Mouse (Mus musculus) forebrain, embryonic 14.5 days (tissue): ENCODE results near the gene Tmem212. TPM values are rescaled to one million over a fixed set of nuclear protein-coding genes. Genes with fewer than 3 reads are reported as not detected.

Experiments
- ATAC-seq: fragments of 200-750 bp; cut with Nextera tagmentation; 2 replicates; pipeline ENCODE4 v1.8.0; 2017; ENCODE audit warnings: mild to moderate bottlenecking, moderate library complexity
- DNase-seq: peaks from one replicate; pipeline ENCODE4 v3.0.0-alpha.2; 2015; ENCODE audit warnings: low spot score
- H3K27ac ChIP-seq: fragments of 300-500 bp; sonication (generic); 2 replicates; pipeline ENCODE4 v1.5.1; 2014; ENCODE audit warnings: low read depth, mild to moderate bottlenecking, control low read depth, low read length, moderate library complexity
- H3K27me3 ChIP-seq: fragments of 300-500 bp; sonication (generic); replicated peaks from 2 replicates; pipeline ENCODE4 v1.6.1; 2014; ENCODE audit warnings: low read length, control low read depth, mixed read lengths; ENCODE audit not compliant: control insufficient read depth, insufficient read depth
- H3K36me3 ChIP-seq: fragments of 300-500 bp; sonication (generic); 2 replicates; pipeline ENCODE4 v1.6.1; 2014; ENCODE audit warnings: low read length, control low read depth; ENCODE audit not compliant: control insufficient read depth, insufficient read depth
- H3K4me1 ChIP-seq: fragments of 300-500 bp; sonication (generic); 2 replicates; pipeline ENCODE4 v1.6.1; 2014; ENCODE audit warnings: antibody characterized with exemption, low read length, control low read depth; ENCODE audit not compliant: control insufficient read depth, insufficient read depth
- H3K4me2 ChIP-seq: fragments of 300-500 bp; sonication (generic); 2 replicates; pipeline ENCODE4 v1.6.1; 2014; ENCODE audit warnings: mild to moderate bottlenecking, control low read depth, low read length
- H3K4me3 ChIP-seq: fragments of 300-500 bp; sonication (generic); 2 replicates; pipeline ENCODE4 v1.5.1; 2014; ENCODE audit warnings: low read depth, low read length, control low read depth
- H3K9ac ChIP-seq: fragments of 300-500 bp; sonication (generic); 2 replicates; pipeline ENCODE4 v1.6.1; 2014; ENCODE audit warnings: mild to moderate bottlenecking, low read length, control low read depth, moderate library complexity
- H3K9me3 ChIP-seq: fragments of 300-500 bp; sonication (generic); replicated peaks from 2 replicates; pipeline ENCODE4 v1.6.1; 2016; ENCODE audit warnings: low read length, control low read depth, mixed read lengths; ENCODE audit not compliant: control insufficient read depth
- WGBS: fragments of 180-500 bp; shearing (Covaris S2); extraction: QIAGEN DNeasy Blood & Tissue Kit; methylation state at CpG from one replicate; pipeline ENCODE4 v1.1.7; 2014; 5-methylcytosine and 5-hydroxymethylcytosine counted together
- polyA plus RNA-seq: library from polyadenylated mRNA; unstranded; fragments of >200 nt; fragmentation: Nextera tagmentation; extraction: Ambion mirVana; gene quantifications from 2 replicates; pipeline ENCODE4 v1.2.1, GENCODE M21; 2014

Tmem212 gene
- polyA plus RNA-seq, 1 experiment from 2014 or later = not detected

DNA sequence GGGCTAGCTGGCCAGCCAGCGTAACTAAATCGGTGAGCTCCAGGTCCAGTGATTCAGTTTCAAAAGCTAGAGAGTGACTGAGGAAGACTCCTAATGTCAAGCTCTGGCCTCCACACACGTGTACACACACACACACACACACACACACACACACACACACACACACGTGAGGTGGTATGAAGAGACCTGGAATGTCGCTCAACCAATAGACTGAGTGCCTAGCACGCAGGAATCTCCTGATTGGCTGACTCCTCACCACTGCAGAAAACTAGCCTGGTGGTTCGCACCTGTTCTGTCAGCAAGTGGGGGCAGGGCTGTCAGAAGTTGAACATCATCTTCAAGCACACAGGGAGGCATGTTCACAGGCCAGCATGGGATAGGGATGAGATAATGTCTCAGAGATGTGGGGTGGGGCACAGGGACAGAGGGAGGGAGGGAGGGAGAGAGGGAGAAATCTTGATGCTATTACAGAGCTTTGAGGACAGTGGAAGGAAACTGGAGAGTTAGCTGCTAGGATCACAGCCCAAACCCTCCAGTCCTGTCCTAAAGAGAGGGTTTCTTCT, 10.6 kb upstream of the Tmem212 start:
- Histone ChIP-seq H3K9ac (no peak overlapping the region), H3K9me3 (no peaks in the 10 kb centered on the region; the same call in 1 of the 2 replicates), H3K27me3 (no peaks in the 10 kb centered on the region), H3K4me3 (no peak overlapping the region), H3K36me3 (no peaks in the 10 kb centered on the region), H3K4me1 (no peaks in the 10 kb centered on the region), H3K27ac (no peak overlapping the region), H3K4me2 (no peak overlapping the region)
- ATAC-seq (no peak), DNase-seq (no peak)
- 69% methylated on average over 7 of the region's 7 CpGs for WGBS

DNA sequence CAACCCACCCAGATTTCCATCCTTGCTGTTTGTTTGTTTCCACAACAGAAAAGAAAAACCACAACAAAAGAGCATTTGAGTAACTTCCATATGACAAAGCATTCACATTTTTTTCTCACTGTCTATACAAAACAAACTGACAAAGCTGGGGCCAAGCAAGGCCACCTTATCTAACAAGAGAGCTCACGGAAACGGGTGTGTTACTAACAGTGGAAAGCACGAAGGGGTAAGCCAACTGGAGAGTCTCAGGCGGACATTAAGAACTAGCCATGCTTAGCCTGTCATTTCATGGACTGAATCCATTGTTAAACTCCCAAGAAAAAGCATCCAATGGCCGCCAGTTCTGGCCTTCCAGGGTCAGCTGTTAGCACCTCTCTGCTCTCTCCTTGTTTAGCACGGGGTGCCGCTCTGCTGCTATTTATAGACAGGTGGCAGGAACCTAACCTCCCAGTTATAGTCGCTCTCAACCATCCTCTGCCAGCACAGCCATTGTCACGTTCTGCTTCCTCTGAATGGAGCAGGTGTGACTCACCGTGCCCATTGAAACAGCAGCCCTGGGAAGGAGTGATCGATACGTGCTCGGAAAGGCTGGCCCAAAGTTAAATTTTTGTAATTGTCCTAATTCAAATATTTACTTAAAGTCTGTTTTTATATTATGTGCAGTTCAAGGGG, 8.6 kb upstream of the Tmem212 start:
- DNase-seq (no peak), ATAC-seq (no peak)
- no peak overlapping the region for H3K9ac ChIP-seq
- no peaks in the 10 kb centered on the region for H3K27me3 ChIP-seq
- no peak overlapping the region for H3K4me2 ChIP-seq
- H3K27ac ChIP-seq = no peak overlapping the region
- WGBS = 64% methylated on average over 13 of the region's 13 CpGs
- H3K9me3 ChIP-seq = no peaks in the 10 kb centered on the region; the same call in 1 of the 2 replicates
- H3K36me3 ChIP-seq = no peaks in the 10 kb centered on the region
- no peak overlapping the region for H3K4me3 ChIP-seq
- H3K4me1 ChIP-seq = no peaks in the 10 kb centered on the region

DNA sequence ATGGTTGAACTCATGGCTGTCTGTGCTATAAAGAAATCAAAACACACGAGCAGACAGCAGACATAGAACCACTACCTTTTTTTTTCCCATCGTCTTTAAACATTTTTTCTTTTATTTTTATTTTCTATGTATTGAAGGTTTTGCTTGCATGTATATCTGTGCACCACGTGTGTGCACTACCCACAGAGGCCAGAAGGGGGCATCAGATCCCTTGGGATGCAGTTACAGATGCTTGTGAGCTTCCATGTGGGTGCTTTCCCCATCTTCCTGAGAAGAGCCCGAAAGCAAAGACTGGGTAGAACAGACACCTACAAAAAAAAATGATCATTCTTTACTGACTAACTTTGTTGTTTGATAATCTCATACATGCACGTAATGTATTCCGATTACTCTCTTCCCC, 5.7 kb upstream of the Tmem212 start:
- no peaks in the 10 kb centered on the region for H3K27me3 ChIP-seq
- H3K4me1 ChIP-seq = no peaks in the 10 kb centered on the region
- no peak overlapping the region for H3K9ac ChIP-seq
- no peaks in the 10 kb centered on the region for H3K9me3 ChIP-seq
- no peak overlapping the region for H3K27ac ChIP-seq
- ATAC-seq (no peak), DNase-seq (no peak)
- 88% methylated on average over 6 of the region's 6 CpGs for whole genome bisulfite sequencing
- H3K4me3 ChIP-seq = no peak overlapping the region
- no peaks in the 10 kb centered on the region for H3K36me3 ChIP-seq
- no peak overlapping the region for H3K4me2 ChIP-seq

DNA sequence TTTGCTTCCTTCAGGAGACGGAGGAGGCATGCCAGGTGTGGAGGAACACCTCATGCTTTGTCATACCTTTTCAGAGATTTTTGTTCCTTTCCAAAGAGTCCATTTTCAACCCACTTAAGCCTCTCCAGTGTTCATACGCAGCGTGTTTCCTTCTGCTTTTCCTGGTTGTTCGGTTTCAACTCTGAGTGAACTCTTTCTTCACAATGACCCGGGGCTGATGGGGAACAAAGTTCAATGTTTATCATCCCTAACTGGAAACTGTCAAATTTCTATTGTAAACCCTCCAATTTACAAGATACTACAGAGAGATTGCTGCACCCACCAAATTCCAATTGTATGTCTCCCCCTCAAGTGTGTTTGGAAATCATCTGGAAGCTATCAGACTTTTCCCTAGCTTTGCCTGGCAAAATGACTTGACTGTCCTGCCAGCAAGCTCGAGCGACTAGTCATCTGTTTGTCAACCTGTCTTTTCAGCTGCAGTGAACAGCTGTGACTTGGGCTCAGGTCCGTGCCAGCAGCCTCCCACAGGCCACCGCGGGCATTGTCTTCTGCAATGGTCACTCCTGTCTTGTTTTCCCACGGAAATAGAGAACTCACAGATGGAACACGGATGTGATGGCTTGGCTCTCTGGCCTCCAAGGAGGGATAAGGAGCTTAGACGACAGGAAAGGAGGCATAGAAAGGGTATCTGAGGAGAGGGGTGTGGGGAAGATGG, 3.0 kb upstream of the Tmem212 start:
- Histone ChIP-seq H3K9me3 (no peaks in the 10 kb centered on the region), H3K4me3 (no peak overlapping the region), H3K4me1 (no peaks in the 10 kb centered on the region), H3K9ac (no peak overlapping the region), H3K4me2 (no peak overlapping the region), H3K36me3 (no peaks in the 10 kb centered on the region), H3K27me3 (no peaks in the 10 kb centered on the region), H3K27ac (no peak overlapping the region)
- ATAC-seq = no peak
- WGBS = 78% methylated on average over 13 of the region's 13 CpGs
- no peak for DNase-seq

DNA sequence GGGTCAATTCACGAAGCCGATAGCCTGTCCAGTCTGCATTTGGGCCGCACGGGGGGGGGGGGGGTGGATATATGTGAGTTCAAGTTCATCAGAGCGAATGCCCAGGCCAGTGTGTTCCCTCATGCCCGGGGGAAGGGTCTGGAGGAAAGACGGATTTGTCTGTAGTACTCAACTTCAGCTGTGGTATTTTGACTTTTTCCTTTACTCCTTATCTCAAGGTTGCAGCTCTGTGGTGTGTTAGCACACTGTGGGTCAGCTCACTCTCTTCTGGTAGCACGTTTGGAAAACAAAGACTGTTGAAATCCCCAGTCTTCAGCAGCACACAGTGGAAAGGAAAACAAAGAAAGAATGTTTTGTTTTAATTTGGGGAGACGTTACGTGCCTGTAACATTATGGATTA, 2.0 kb upstream of the Tmem212 start:
- Histone ChIP-seq H3K4me3 (no peak overlapping the region), H3K4me2 (no peak overlapping the region), H3K9ac (no peak overlapping the region), H3K4me1 (no peaks in the 10 kb centered on the region), H3K9me3 (no peaks in the 10 kb centered on the region), H3K27me3 (no peaks in the 10 kb centered on the region), H3K36me3 (no peaks in the 10 kb centered on the region), H3K27ac (no peak overlapping the region)
- ATAC-seq (no peak), DNase-seq (no peak)
- 79% methylated on average over 10 of the region's 10 CpGs for WGBS

DNA sequence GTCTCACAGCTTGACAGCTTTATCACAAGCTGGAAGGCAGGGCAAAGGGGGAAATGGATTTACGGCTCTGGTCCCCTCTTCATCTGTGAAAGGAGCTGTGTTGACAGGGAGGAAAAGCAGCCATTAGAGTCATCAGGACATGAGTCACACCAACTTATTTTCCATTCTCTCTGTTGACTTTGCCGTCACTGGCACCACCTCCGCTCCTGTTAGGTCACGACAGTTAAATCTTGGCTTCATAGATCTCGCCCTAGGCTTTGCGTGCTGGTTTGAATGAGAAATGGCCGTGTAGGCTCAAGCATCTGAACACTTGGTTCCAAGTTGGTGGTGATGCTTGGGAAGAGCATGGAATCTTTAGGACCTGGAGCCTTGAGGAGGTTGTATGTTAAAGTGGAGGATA, 9.6 kb downstream of the Tmem212 start:
- no peaks in the 10 kb centered on the region for H3K36me3 ChIP-seq
- no peak for ATAC-seq
- H3K27me3 ChIP-seq = no peaks in the 10 kb centered on the region
- no peak for DNase-seq
- 89% methylated on average over 7 of the region's 7 CpGs for WGBS
- no peak overlapping the region for H3K27ac ChIP-seq
- no peak overlapping the region for H3K4me3 ChIP-seq
- no peaks in the 10 kb centered on the region for H3K9me3 ChIP-seq
- no peak overlapping the region for H3K4me2 ChIP-seq
- H3K9ac ChIP-seq = no peak overlapping the region
- no peaks in the 10 kb centered on the region for H3K4me1 ChIP-seq

DNA sequence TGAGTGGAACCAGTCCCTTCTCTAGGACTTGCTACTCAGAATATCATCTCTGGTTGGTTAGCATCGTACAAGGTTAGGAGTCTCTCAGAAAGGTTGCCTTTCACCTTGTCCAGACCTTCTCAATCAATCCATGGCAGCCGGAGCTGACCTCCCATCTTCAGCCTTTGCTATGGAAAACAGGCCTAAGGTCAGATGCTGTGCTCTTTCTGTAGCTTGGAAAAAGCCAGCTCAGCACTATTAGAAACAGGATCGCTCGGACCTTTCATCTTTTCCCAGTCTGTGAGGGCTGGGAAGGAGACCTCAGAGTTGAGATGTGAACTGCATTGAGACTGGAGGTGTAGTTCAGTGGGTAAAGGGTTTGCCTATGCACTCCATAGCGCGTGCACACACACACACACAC, 10.6 kb downstream of the Tmem212 start:
- no peak for DNase-seq
- WGBS = 90% methylated on average over 6 of the region's 6 CpGs
- no peaks in the 10 kb centered on the region for H3K36me3 ChIP-seq
- no peak overlapping the region for H3K4me3 ChIP-seq
- no peak overlapping the region for H3K27ac ChIP-seq
- no peak overlapping the region for H3K4me2 ChIP-seq
- no peak for ATAC-seq
- H3K9me3 ChIP-seq = no peaks in the 10 kb centered on the region
- no peak overlapping the region for H3K9ac ChIP-seq
- H3K27me3 ChIP-seq = no peaks in the 10 kb centered on the region
- H3K4me1 ChIP-seq = no peaks in the 10 kb centered on the region

DNA sequence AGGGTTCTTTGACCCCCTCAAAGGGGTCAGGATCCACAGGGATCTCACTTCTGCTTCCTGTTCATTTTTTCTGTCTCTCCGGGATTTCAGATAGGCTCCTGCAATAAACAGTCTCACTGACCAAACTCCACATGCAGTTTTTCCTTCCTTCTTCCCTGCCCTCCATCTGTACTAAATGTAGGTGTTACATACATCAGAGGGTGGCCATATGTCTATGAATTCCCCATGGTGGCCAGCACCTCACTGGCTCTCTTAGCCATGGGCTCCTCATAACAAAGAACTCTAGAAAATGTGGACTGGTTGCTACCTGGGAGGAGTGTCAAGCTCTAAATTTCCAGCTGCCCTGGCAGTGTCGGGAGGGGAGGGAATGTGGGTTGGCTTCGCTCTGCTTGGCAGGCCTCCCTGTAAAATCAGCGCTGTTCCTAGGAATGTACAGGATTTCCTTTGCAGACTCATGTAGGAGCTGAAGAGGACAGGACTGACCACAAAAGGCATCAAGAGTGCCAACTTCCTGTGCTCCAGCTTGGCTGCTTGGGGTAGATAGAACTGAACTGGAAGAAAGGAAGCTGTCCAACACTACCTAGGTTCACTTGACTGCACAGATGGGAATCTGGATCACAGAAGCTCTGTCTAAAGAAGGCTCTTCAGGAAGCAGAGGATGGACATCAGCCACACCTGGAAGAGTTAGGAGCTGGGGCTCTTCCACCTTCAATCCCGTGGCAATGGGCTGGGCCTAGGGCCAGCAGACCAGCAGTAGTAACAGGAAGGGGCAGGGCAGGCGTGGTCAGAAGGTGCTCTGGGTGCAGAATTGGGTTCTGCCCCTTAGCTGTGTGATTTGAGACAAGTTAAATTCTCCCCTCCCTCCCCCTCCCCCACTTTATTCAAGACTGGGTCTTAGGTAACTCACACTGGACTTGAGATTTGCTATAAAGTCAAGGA, 14.0 kb downstream of the Tmem212 start:
- 84% methylated on average over 6 of the region's 6 CpGs for WGBS

More for the DNA sequence above, 14.0 kb downstream of the Tmem212 start:
- Histone ChIP-seq H3K4me3 (no peak overlapping the region), H3K4me2 (no peak overlapping the region), H3K36me3 (no peaks in the 10 kb centered on the region), H3K9me3 (no peaks in the 10 kb centered on the region), H3K27me3 (no peaks in the 10 kb centered on the region), H3K4me1 (no peaks in the 10 kb centered on the region), H3K9ac (no peak overlapping the region), H3K27ac (no peak overlapping the region)
- ATAC-seq (no peak), DNase-seq (no peak)
